Mouse (Mus musculus): ENCODE results near the gene Ganc.

DNA sequence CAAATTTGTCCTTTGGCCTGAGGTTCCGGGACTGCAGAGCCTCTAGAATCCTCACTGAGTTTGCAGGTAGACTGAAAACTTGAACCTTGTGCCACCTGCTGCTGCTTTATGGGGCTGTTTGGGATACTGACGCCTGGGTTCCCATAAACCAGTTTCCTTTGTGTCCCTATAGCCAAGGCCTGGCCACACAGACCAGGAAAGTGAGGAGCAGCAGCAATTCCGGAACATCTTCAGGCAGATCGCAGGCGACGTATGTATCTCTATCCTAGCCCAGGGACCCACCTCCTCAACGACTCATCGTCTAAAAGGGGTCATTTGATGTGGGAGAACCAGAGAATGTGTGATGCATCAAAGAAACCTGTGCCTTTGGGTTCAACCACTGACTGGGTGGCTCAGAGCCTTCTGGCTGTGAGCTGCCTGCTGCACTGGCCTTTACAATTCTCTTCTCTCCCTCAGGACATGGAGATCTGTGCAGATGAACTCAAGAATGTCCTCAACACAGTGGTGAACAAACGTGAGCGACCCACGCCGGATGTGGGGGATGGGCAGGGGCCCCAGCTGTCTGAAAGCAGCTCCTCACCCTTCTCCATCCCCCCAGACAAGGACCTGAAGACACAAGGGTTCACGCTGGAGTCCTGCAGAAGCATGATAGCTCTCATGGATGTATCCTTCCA is 98.4 kb downstream of the Ganc start:
- TF ChIP-seq CTCF (IDR thresholded peaks at IDR 0.05; ENCODE audit: insufficient read depth, low read length): no peak
- no peak for TF ChIP-seq POLR2A (IDR thresholded peaks at IDR 0.05; ENCODE audit: borderline replicate concordance, extremely low read depth, low read depth, low read length)
